Mouse (Mus musculus) erythroblast, adult 5-6 weeks (primary cell): ENCODE measurements around the gene Cuedc2. TPM values are rescaled to one million over a fixed set of nuclear protein-coding genes. Genes with fewer than 3 reads are reported as not detected.

Source experiments
- ATAC-seq: replicated peaks from 2 replicates; pipeline ENCODE4 v1.8.0; 2016; ENCODE audit warnings: moderate number of reproducible peaks, mild to moderate bottlenecking, moderate TSS enrichment, inconsistent platforms; ENCODE audit not compliant: poor library complexity, low FRiP score, severe bottlenecking
- total RNA-seq, 2 experiments: library from RNA; stranded (forward) in 1 of 2; stranded (reverse) in 1 of 2; fragments of 150-400 nt in 1 of 2; fragments of 200-764, 138-1000 nt in 1 of 2; gene quantifications; 2 replicates each; pipeline versions ENCODE4 v1.2.3 to v1.2.4; 2015 to 2017; ENCODE audit warnings: low replicate concordance in 2 of 2

The Cuedc2 gene
- total RNA-seq, 2 experiments from 2014 or later: 8.1 to 39.4 TPM

DNA sequence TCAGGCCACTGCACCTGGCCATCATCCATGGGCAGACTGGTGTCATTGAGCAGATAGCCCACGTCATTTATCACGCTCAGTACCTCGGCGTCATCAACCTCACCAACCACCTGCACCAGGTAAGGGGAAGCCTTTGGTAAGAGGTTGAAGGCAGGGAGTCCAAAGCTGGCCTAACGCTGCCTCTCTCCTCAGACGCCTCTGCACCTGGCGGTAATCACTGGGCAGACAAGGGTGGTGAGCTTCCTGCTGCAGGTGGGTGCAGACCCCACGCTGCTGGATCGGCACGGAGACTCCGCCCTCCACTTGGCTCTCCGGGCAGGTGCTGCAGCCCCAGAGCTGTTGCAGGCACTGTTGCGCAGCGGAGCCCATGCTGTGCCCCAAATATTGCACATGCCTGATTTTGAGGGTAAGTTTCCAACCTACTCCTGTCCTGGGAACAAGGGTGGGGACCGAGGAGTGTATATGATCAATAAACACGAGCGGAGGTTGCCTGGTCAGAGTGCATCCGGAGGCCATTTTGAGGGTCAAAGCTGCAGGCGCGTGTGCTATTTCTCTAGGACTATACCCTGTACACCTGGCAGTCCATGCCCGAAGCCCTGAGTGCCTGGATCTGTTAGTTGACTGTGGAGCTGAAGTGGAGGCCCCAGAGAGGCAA lies 28.7 kb downstream of the Cuedc2 start:
- ATAC-seq: no peak

DNA sequence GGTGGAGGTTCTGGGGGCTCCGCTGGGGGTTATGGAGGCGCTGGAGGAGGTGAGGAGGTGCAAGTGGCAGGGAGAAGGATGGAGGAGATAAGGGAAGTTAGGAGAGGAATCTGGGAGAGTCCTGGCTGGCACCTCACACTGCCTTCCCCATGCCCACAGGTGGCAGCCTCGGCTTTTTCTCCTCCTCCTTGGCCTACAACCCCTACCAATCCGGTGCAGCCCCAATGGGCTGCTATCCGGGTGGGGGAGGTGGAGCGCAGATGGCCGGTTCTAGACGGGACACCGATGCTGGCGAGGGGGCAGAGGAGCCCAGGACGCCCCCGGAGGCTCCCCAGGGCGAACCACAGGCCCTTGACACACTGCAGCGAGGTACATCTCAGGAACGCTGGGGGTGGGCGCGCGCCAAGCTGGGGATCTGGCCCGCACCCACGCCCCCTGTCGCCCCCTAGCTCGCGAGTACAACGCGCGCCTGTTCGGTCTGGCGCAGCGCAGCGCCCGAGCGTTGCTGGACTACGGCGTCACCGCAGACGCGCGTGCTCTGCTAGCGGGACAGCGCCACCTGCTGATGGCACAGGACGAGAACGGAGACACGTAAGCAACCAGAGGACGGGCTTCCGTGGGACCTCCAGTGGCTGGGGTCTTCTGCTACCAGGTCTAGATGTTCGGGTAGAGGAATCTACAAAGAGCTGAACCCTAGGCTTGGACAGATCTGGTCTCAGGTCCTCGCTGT lies 29.6 kb downstream of the Cuedc2 start:
- ATAC-seq: peak; percentile 53

GRCm38 (mm10) chr19:46308303-46308702 lies 30.2 kb downstream of the Cuedc2 start:
- no peak for ATAC-seq

DNA sequence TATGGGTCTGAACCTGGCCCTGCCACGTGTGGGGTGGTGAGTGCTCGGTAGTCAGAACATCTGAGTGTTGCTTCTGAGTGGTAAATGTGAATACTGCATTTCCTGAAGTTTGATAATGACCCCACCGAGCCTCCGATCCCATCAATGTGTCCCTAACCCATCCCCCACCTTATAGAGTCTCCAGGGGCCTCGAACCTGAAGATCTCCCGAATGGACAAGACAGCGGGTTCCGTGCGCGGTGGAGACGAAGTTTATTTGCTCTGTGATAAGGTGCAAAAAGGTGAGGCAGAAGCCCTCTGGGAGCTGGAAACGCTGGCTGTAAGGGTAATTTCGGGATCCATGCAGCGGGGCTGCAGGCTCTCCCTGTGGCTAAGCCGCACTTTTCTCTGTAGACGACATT lies 30.7 kb downstream of the Cuedc2 start:
- no peak for ATAC-seq

- ATAC-seq: no peak
Observed at GRCm38 (mm10) chr19:46306751-46307289, 31.7 kb downstream of the Cuedc2 start.

- no peak for ATAC-seq
Observed at GRCm38 (mm10) chr19:46306268-46306610, 32.3 kb downstream of the Cuedc2 start.

- ATAC-seq: peak; percentile 68
Observed at GRCm38 (mm10) chr19:46305432-46306267, 32.9 kb downstream of the Cuedc2 start.

DNA sequence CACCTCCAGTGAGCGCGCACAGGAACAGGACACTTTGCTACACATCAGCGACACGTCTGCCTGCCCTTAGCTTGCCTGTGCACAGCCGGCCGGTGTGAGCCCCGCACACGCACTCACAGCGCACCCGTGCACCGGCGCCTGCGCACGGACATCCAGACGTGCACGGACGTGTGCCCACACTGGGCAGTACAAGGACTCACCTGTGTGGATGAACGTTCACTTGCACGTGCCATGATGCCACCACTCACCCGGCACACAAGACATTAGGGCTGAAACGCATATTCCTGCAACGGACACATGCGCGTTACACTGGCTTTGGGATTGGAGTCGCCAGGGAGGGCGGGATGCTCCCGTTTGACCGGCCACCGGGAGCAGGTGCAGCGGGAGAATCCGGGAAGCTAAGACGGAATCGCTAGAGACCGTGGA lies 33.6 kb downstream of the Cuedc2 start:
- peak; percentile 16 for ATAC-seq

DNA sequence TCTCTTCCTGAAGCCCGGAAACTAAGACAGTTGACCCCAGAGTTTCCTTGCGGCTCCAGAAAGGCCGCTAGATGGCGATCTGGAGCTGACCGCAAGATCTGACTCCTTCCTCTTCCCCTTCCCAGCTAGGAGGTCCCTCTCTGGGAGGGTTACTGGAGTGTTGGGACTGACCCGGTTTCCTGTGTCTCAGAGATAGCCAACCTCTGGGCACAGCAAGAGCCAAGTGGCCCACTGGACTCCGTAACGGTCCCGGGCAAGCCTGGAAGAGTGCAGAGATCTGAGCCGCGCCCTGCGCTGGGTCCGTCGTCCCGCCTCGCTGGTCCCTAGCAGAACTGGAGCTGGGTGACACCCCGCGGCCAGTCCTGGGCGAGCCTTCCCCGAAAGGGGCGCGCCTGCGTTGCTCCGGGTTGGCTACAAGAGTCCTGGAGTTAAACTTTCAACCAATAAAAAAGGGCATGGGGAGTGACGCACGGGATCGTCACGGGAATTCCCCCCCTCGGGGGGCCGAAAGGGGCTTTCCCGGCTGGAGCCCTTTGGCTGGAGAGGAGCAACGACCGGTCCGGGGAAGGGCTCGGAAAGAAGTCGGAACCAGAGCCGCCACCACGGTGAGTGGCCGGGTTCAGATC lies 34.2 kb downstream of the Cuedc2 start, which contains the start of gene Nfkb2:
Gene Nfkb2, plus strand, starts transcription at position 105 of the 626 bp plus-strand sequence.
- ATAC-seq: peak; percentile 73

GRCm38 (mm10) chr19:46303251-46304215 lies 35.0 kb downstream of the Cuedc2 start:
- no peak for ATAC-seq

DNA sequence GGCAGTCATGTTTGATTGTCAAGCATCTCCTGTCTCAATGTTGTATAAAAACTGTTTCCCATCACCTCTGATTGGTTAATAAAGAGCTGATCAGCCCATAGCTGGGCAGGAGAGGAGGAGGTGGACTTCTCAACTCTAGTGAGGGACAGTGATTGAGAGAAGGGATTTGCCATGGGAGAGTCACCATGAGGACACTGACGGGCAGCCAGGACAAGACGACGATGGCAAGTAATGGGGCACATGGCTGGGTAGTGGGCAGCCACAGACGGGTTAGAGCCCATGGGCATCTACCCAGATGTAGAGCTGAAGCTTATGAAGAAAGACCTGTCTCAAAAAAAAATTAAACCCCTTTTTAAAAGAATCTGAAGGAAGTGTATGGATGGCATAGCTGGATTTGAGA lies 36.0 kb downstream of the Cuedc2 start:
- ATAC-seq: no peak

- ATAC-seq: no peak
Observed at GRCm38 (mm10) chr19:46300294-46301045, 38.0 kb downstream of the Cuedc2 start.

DNA sequence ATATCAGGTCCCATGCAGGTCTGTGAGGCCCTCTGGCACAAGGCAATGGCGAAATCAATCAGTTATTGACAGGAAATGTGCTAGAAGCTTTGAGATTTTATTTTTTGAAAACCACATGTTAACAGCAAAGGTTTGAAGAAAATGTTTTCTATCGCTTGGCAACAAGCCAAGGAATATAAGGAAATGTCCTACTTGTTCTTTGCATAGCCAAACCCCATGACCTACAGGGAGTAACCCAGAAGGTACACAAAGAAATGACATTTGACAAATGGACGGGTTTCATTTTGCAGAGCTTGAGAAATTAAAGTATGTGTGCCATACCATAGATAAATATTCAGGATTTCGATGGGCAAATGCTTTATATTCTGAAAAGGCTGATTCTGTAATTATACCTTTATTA lies 41.6 kb downstream of the Cuedc2 start:
- ATAC-seq: no peak

DNA sequence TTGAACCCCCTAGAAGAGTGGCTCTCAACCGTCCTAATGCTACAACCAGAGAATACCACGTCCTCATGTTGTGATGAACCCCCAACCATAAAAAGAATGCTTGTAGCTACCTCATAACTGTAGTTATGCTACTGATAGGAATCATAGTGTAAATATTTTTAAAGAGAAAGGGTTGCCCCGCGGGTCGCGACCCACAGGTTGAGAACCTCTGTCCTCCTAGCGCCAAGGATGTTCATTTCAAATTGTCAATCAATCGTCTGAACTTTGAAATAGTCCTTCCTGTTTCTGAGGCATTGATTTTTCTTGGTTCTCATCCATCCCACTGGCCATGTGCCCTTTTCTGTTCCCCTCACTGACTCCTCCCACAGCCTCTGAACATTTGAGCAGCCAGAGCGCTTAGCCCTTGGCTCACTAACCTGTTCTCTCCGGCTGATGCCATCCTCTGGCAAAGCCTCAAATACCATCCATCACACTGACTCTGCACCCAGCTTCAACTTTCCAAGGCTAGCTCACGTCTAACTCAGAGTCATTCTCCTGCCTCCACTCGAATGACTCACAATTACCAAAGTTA lies 47.9 kb downstream of the Cuedc2 start:
- no peak for ATAC-seq

GRCm38 (mm10) chr19:46287566-46287965 lies 50.9 kb downstream of the Cuedc2 start:
- ATAC-seq: no peak

- ATAC-seq: no peak
Observed at GRCm38 (mm10) chr19:46286926-46287325, 51.6 kb downstream of the Cuedc2 start.

- ATAC-seq: no peak
Observed at GRCm38 (mm10) chr19:46286047-46286446, 52.5 kb downstream of the Cuedc2 start.

DNA sequence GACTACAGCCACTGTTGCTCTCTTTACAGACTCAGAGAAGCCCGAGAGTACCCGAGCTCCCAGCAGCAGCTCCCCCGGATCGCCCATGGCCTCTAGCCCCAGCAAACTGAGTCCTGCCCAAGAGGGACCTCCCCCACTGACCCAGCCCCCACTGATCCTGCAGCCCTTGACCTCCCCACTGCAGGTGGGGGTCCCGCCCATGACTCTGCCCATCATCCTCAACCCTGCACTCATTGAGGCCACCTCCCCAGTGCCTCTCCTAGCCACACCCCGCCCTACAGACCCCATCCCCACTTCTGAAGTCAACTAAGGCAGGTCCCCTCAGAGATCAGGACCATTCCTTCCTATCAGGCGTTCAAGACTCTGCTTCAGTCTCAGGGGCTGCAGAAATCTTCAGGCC lies 52.9 kb downstream of the Cuedc2 start:
- no peak for ATAC-seq
